Mouse (Mus musculus) testis, postnatal 14 days (tissue): ENCODE results near the gene 2410002F23Rik.
"Not testable (repeated sequence)": the region's sequence is repeated elsewhere in the genome, so short reads cannot be mapped to it uniquely, and the experiment has no call there.

Source experiments
- DNase-seq: peaks from one replicate; pipeline ENCODE4 v3.0.0; 2021; ENCODE audit warnings: low spot score

2410002F23Rik gene

GRCm38 (mm10) chr7:44262791-44263643 is 16.5 kb downstream of the 2410002F23Rik start:
- DNase-seq = peak; percentile 88

- DNase-seq = no peak
Measured at GRCm38 (mm10) chr7:44268117-44268516, 21.6 kb downstream of the 2410002F23Rik start.

DNA sequence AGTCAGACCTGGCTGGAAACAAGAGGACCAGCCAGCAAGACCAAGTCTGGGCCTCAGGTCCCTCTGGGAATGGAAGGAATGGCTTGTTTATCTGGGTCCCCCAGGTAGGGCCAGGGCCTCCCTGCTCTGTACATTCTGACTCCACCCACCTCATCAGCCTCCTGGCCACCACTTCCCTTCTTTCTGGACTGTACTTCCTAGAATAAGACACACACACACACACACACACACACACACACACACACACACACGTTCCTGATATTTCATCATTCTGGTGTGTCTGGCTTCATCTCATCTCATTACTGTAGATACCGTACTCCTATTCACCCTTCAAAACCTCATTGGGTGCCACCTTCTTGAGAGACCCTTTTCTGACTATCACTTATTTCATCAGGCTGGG is 22.9 kb downstream of the 2410002F23Rik start:
- no peak for DNase-seq

DNA sequence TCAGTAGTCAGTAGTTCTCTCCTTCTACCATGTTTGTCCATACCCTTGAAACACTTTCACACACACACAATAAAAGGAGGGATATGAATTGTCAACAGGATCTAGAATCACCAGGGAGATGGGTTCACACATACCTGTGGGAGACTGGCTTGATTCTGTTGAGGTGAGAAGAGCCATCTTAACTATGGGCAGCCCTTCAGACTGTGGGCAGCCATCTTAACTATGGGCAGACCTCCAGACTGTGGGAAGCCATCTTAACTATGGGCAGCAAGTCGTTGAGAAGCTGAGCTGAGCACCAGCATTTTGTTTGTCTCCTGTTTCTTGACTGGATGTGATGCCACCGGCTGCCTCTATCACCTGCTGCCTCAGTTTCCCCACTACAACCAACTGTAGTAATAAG is 24.8 kb downstream of the 2410002F23Rik start:
- DNase-seq = no peak

DNA sequence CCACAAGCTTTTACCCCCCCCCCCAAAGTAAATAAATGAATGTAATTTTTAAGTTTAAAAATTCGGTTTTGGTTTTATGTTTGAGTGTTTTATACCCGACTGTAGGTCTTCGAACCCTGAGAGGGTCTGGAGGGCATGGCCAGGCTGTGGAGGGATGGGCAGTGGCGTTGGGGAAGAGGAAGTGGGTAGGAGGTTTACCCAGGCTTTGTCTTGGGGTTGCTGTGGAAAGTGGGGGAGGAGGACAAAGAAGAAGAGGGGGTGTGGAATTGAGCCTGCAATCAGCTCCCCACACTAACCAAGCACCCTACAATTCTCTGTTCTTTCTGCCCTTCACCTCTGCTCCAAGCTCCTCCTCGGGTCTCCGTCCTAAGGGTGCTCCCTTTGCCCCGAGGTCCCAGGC is 26.0 kb downstream of the 2410002F23Rik start:
- DNase-seq = no peak

DNA sequence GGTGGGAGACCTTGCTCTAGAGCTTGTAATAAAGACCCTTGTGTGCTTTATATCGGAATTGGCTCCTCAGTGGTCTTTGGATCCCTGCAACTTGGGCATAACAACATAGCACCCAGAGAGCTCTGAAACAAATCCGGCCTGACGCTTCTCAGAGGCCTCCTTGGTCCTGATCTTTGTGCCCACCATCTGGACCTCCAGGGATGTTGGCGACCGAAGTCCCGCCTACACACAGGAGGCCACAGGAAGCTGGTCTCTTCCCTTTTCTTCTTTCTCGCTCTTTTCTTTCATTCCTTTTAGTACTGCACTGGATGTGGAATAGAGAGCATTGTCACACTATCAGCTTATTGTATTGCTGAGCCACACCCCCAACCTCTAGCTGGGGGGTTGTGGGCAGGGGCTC is 26.9 kb downstream of the 2410002F23Rik start:
- no peak for DNase-seq

GRCm38 (mm10) chr7:44274096-44274495 is 27.6 kb downstream of the 2410002F23Rik start:
- DNase-seq = no peak

DNA sequence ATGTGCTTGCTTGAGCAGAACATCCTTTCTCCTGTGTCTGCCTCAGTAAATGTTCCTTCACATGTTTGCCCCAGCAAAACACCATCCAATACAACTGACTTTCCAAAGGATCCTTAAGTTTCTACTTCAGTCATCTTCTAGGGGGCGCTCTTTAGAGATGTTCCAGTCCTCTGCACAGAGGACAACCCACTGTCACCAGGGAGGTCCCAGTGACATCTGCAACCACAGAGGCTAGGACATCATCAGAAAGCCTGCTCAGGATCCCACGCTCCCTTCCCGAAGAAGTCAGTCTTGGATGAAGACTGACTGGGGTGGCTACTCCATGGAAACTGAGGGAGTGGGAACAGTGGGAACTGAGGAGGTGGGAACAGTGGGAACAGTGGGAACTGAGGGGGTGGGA is 29.0 kb downstream of the 2410002F23Rik start:
- DNase-seq = no peak

DNA sequence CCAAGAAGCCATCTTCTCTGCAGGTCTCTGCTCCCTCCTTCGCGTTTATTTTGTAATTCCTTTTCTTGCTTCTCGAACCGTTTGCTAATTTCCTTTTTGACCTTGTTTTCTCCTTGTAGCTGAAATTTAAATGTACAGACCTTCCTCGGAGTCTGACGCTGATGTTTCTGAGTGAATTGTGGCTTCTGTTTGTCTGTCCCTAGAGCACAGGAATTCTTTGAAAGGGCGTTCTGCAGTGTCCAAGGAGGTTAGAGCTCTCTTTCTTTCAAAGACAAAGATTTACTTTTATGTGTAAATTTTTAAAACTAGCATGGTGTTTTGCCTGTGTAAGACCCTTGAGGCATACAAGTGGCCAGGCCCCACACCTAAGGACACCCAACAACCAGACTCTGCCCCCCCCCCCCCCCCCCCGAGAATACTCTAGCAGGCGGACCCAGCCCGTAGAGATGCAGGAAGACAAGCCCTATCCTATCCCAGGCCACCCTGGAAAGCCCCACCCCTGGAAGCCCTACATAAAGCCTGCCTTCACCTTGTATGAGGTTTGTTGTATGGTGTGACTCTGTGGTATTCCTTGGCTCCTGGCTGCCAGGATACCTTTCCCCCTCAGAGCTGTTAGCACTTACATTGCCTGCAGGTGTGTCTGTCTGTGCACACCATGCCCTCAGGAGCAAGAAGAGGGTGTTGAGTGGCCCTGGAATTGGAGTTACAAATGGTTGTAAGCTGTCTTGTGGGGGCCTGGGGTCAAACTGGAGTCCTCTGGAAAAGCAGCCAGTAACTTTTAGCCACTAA is 30.1 kb downstream of the 2410002F23Rik start:
- no peak for DNase-seq

DNA sequence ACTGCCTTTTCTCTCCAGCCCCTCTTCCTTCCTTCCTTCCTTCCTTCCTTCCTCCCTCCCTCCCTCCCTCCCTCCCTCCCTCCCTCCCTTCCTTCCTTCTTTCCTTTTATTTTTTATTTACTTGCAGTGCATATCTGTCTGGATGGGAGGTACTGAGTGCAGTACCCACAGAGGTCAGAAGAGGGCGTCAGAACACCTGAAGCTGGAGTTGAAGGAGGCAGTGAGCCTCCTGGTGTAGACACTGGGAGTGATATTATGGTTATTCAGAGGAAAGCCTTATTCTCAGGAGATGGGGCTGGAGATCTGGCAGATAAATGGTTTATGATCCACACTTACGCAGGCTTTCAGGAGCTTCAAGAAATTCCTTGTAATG is 30.7 kb downstream of the 2410002F23Rik start:
- peak; percentile 41 for DNase-seq

- no peak for DNase-seq
Measured at GRCm38 (mm10) chr7:44280959-44281358, 34.4 kb downstream of the 2410002F23Rik start.

GRCm38 (mm10) chr7:44281586-44281985 is 35.1 kb downstream of the 2410002F23Rik start:
- DNase-seq = no peak

DNA sequence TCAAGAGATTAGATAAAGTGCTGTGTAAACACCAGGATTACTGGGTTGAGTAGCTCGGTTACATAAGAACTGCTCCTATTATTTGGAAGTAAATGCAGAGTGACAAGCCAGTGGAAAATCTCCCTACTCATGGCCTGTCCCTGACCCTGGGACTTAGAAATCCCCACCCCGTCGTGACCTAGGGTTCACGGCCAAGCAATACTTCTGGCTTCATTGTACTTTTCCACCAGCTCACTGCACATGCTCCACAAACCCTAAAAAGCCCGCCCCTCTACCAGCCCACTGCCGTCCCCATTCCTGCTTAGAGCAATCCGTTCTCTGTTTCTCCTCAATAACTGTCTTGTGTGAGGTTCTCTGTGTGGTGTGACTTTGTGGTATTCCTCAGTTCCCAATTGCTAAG is 41.2 kb downstream of the 2410002F23Rik start:
- DNase-seq = no peak

DNA sequence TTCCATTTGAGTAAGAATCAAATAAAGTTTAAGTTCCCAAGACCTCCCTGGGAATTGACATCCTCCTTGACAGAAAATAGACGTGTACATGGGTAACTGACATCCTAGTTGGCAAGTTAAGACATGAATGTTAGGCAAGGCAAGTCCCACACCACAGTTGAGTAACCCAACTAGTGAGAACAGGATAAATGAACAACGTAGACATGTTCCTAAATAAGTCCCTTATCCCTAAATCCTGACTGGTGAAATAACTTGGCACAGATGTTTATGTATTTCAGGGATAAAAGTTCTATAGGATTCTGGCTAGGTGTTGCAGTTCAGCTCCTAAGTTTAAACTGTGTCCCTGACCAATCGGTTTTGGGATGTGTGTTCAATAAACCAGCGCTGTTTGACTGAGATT is 44.5 kb downstream of the 2410002F23Rik start:
- no peak for DNase-seq

- no peak for DNase-seq
Measured at GRCm38 (mm10) chr7:44291418-44291817, 44.9 kb downstream of the 2410002F23Rik start.

DNA sequence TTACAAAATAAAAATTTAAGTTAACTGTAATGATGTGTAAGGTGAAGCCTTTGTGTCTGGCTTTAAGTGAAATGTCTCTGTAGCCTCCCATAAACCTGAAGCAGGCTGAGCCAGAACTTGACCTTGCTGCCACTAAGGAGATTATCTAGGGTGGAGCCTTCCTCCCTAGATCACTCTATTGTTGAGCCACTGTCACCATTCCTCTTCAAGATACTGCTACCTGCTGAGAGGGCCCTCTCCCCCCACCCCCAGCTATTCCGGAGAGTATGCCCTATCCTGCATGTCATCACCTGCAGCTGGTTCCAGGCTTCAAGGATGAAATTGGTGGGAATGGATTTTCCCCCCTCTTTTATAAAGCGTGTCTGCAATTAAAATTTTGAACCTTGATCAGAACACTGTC is 51.0 kb downstream of the 2410002F23Rik start:
- DNase-seq = not testable (repeated sequence)
